Mouse (Mus musculus): ENCODE data around the gene Mcts1.
A peak's percentile ranks its signal among the peaks of the same experiment; 100 is the strongest.

Gene Mcts1

GRCm38 (mm10) chrX:38600177-38600994, at the start of gene Mcts1:
Gene Mcts1, plus strand, starts transcription at chrX:38600578.
- peak; percentile 12 for DNase-seq (ENCODE audit: low read depth, low spot score)

- DNase-seq (ENCODE audit: low read depth, low spot score) = no peak
Observed at GRCm38 (mm10) chrX:38553255-38553654, 47.1 kb upstream of the Mcts1 start.

- DNase-seq (ENCODE audit: low read depth, low spot score) = no peak
Observed at GRCm38 (mm10) chrX:38563941-38564541, 36.3 kb upstream of the Mcts1 start.

- peak; percentile 34 for DNase-seq (ENCODE audit: low read depth, low spot score)
Observed at GRCm38 (mm10) chrX:38564542-38565175, 35.7 kb upstream of the Mcts1 start.

- DNase-seq (ENCODE audit: low read depth, low spot score) = no peak
Observed at GRCm38 (mm10) chrX:38565176-38565542, 35.2 kb upstream of the Mcts1 start.

GRCm38 (mm10) chrX:38566521-38567205, 33.7 kb upstream of the Mcts1 start:
- DNase-seq (ENCODE audit: low read depth, low spot score) = no peak

GRCm38 (mm10) chrX:38576078-38576477, 24.3 kb upstream of the Mcts1 start, which contains the start of gene Cul4b:
Gene Cul4b, minus strand, starts transcription at chrX:38576196.
- peak; percentile 66 for DNase-seq (ENCODE audit: low read depth, low spot score)

GRCm38 (mm10) chrX:38581140-38581539, 19.2 kb upstream of the Mcts1 start:
- no peak for DNase-seq (ENCODE audit: low read depth, low spot score)

- DNase-seq (ENCODE audit: low read depth, low spot score) = no peak
Observed at GRCm38 (mm10) chrX:38583261-38583660, 17.1 kb upstream of the Mcts1 start.

- DNase-seq (ENCODE audit: low read depth, low spot score) = no peak
Observed at GRCm38 (mm10) chrX:38589827-38590226, 10.6 kb upstream of the Mcts1 start.

GRCm38 (mm10) chrX:38591749-38592148, 8.6 kb upstream of the Mcts1 start:
- DNase-seq (ENCODE audit: low read depth, low spot score) = no peak

GRCm38 (mm10) chrX:38593180-38593889, 7.0 kb upstream of the Mcts1 start:
- no peak for DNase-seq (ENCODE audit: low read depth, low spot score)

GRCm38 (mm10) chrX:38600995-38601369, 604 bp downstream of the Mcts1 start:
- DNase-seq (ENCODE audit: low read depth, low spot score) = no peak

GRCm38 (mm10) chrX:38634801-38635637, 34.6 kb downstream of the Mcts1 start, which contains the start of gene C1galt1c1:
Gene C1galt1c1, minus strand, starts transcription at chrX:38635087.
- peak; percentile 77 for DNase-seq (ENCODE audit: low read depth, low spot score)

- no peak for DNase-seq (ENCODE audit: low read depth, low spot score)
Observed at GRCm38 (mm10) chrX:38635638-38635931, 35.2 kb downstream of the Mcts1 start.

GRCm38 (mm10) chrX:38641435-38641834, 41.1 kb downstream of the Mcts1 start:
- DNase-seq (ENCODE audit: low read depth, low spot score) = no peak

- no peak for DNase-seq (ENCODE audit: low read depth, low spot score)
Observed at GRCm38 (mm10) chrX:38642183-38642582, 41.8 kb downstream of the Mcts1 start.

GRCm38 (mm10) chrX:38650404-38651039, 50.1 kb downstream of the Mcts1 start:
- no peak for DNase-seq (ENCODE audit: low read depth, low spot score)

- DNase-seq (ENCODE audit: low read depth, low spot score) = no peak
Observed at GRCm38 (mm10) chrX:38651167-38651566, 50.8 kb downstream of the Mcts1 start.

GRCm38 (mm10) chrX:38653181-38653580, 52.8 kb downstream of the Mcts1 start:
- peak; percentile 11 for DNase-seq (ENCODE audit: low read depth, low spot score)
